Mouse (Mus musculus): ENCODE data around the gene Gm49340. TPM values are rescaled to one million over a fixed set of nuclear protein-coding genes. Genes with fewer than 3 reads are reported as not detected.

Gm49340 gene
- 0.11 and 0.22 TPM in 2 replicates for polyA plus RNA-seq (2012; rRNA removed)

GRCm38 (mm10) chr11:73329442-73329841, at the start of gene Gm49340, which contains the start of the genes Aspa and Spata22:
Gene Gm49340 (plus strand): TSS chr11:73329741.
Gene Aspa (minus strand): TSS chr11:73329596.
Gene Spata22 (plus strand): TSS chr11:73329741.

GRCm38 (mm10) chr11:73350483-73350882, 20.9 kb downstream of the Gm49340 start, which contains the start of gene Olfr20:
Gene Olfr20 (plus strand): TSS chr11:73350783.

GRCm38 (mm10) chr11:73370946-73371345, 41.4 kb downstream of the Gm49340 start, which contains the start of gene Olfr376:
Gene Olfr376 (plus strand): TSS chr11:73371246.

GRCm38 (mm10) chr11:73399514-73399913, 70.0 kb downstream of the Gm49340 start, which contains the start of gene Olfr1:
Gene Olfr1 (minus strand): TSS chr11:73399614.

Other genes with a start within 250 kb of the Gm49340 start
- 0.01 TPM in 2 replicates for gene Itgae, start 239.2 kb upstream of the Gm49340 start, polyA plus RNA-seq (2012; rRNA removed)
- 5.2 and 6.4 TPM in 2 replicates for gene Haspin, start 191.4 kb upstream of the Gm49340 start, polyA plus RNA-seq (2012; rRNA removed)
- 0.14 and 0.15 TPM in 2 replicates for gene P2rx5, start 169.3 kb upstream of the Gm49340 start, polyA plus RNA-seq (2012; rRNA removed)
- 36.7 and 44.0 TPM in 2 replicates for gene Emc6, start 152.7 kb upstream of the Gm49340 start, polyA plus RNA-seq (2012; rRNA removed)
- 9.2 and 11.6 TPM in 2 replicates for gene Tax1bp3, start 152.7 kb upstream of the Gm49340 start, polyA plus RNA-seq (2012; rRNA removed)
- 4.0 and 5.7 TPM in 2 replicates for gene Ctns, start 130.7 kb upstream of the Gm49340 start, polyA plus RNA-seq (2012; rRNA removed)
- 1.5 and 1.8 TPM in 2 replicates for gene Shpk, start 130.3 kb upstream of the Gm49340 start, polyA plus RNA-seq (2012; rRNA removed)
- gene Trpv1, start 95.4 kb upstream of the Gm49340 start, polyA plus RNA-seq (2012; rRNA removed) = 0.01 TPM in 1 of 2 replicates, not detected in the other
- 0.01 TPM in 2 replicates for gene Trpv3, start 62.4 kb upstream of the Gm49340 start, polyA plus RNA-seq (2012; rRNA removed)
- gene Aspa, start 145 bp upstream of the Gm49340 start, polyA plus RNA-seq (2012; rRNA removed) = 2.6 and 3.1 TPM in 2 replicates
- 2.4 and 3.1 TPM in 2 replicates for gene Spata22, start within 50 bp of the Gm49340 start, polyA plus RNA-seq (2012; rRNA removed)
- gene Olfr20, start 21.0 kb downstream of the Gm49340 start, polyA plus RNA-seq (2012; rRNA removed) = 0.14 TPM in 1 of 2 replicates, not detected in the other
- not detected in 2 replicates for gene Olfr376, start 41.5 kb downstream of the Gm49340 start, polyA plus RNA-seq (2012; rRNA removed)
- not detected in 2 replicates for gene Olfr1, start 69.9 kb downstream of the Gm49340 start, polyA plus RNA-seq (2012; rRNA removed)
- gene Olfr378, start 98.7 kb downstream of the Gm49340 start, polyA plus RNA-seq (2012; rRNA removed) = not detected in 2 replicates
- gene Olfr380, start 127.8 kb downstream of the Gm49340 start, polyA plus RNA-seq (2012; rRNA removed) = not detected in 2 replicates
- gene Olfr381, start 161.9 kb downstream of the Gm49340 start, polyA plus RNA-seq (2012; rRNA removed) = not detected in 2 replicates
- not detected in 2 replicates for gene Olfr382, start 187.5 kb downstream of the Gm49340 start, polyA plus RNA-seq (2012; rRNA removed)